Mouse (Mus musculus): ENCODE data around the gene Slco1a6.
"Not testable (repeated sequence)": the region's sequence is repeated elsewhere in the genome, so short reads cannot be mapped to it uniquely, and the experiment has no call there.

The Slco1a6 gene

DNA sequence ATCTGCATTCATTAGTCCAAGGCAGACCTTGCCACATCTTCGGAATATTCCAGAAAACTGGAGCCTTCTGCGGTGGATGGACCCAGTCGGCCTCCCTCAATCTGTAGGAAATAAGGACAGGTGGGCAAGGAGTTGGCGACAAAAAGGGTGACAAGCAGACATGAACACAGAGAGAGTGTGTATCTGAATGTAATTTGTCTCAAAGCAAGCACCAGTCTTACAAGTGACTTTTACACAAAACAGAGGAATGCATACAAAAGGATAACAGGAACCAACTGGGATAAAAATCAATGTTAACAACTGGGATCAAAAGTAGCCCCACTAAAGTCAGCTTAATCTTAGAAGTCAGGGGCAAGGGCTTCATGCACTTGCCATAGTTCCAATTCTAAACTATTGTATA, at the start of gene Slco1a6:
Gene Slco1a6 (minus strand): TSS at position 101 of the 400 bp plus-strand sequence.
- DNase-seq (ENCODE audit: low read depth, low spot score), result no peak

- not testable (repeated sequence) for DNase-seq (ENCODE audit: low read depth, low spot score)
These were observed 42.5 kb upstream of the Slco1a6 start for GRCm38 (mm10) chr6:142250738-142251307.

DNA sequence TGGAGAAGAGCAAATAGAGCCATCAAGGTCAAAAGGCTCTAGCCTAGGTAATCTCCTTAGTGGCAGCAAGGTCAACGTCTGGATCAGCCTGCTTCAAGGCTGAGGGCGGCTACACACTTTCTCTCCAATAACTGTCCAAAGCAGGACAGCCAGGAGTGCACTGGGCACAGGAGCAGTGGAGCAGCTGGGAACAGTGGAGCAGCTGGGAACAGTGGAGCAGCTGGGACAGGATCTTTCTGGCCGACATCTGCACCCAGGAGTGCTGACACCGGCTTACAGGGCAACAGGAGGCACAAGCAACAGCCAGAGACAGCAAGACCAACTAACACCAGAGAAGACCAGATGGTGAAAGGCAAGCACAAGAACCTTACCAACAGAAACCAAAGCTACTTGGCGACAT, 36.7 kb upstream of the Slco1a6 start:
- DNase-seq (ENCODE audit: low read depth, low spot score), result no peak

GRCm38 (mm10) chr6:142239468-142239867, 31.1 kb upstream of the Slco1a6 start:
- no peak for DNase-seq (ENCODE audit: low read depth, low spot score)

- no peak for DNase-seq (ENCODE audit: low read depth, low spot score)
These were observed 11.8 kb upstream of the Slco1a6 start for GRCm38 (mm10) chr6:142220138-142220537.

DNA sequence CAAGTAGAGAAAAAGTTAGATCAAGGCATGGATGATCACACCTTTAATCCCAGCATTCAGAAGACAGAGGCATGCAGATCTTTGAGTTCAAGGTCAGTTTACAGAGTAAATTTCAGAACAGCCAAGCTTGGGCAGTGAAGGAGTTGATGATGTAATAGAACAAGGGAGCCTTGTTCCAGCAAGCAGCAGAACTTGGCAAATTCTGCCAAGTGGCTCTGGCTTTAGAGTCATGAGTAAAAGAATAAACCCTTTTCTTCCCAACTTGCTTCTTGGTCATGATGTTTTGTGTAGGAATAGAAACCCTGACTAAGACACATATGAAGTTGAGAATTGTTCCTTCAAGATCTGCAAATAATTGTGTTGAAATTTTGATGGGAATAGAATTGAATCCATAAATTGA, 3.5 kb upstream of the Slco1a6 start:
- DNase-seq (ENCODE audit: low read depth, low spot score), result no peak

DNA sequence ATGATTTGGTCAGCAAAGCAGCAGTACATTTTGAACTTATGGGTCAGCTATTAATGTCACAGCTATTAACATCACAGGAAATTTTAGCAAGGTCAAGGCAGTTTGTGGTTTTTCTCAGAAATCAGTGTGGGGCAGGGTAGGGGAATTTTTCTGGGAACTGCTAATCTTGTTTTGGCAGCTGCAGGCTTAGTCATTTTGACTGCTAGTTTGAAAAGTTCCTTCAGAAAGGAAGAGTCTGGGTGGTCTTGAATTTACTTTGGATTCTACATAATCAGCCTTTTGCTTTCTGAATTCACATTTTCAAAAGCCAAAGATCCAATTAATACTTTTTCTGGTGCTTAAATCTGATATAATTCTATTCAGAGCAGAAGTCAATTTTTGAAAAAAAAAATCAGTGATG, 1.4 kb upstream of the Slco1a6 start:
- no peak for DNase-seq (ENCODE audit: low read depth, low spot score)

- no peak for DNase-seq (ENCODE audit: low read depth, low spot score)
These were observed 7.8 kb downstream of the Slco1a6 start for GRCm38 (mm10) chr6:142200524-142200923.

DNA sequence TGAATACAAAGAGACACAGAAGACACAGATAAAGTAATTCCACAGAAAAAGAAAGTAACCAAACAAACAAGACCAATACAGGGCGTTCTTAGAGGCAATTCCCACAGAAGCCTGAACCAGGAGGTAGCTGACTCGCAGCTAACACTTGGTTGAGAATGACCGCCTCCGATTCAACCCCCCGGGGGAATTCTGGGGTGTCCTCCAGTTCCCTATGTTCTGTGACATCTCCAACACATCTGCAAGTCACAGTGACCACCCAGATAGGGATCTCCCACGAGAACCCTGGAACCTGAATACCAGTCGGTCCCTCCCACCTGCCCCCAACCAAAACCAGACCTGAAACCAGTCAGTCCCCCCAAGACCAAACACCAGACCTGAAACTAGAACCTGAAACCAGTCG, 14.1 kb downstream of the Slco1a6 start:
- no peak for DNase-seq (ENCODE audit: low read depth, low spot score)

DNA sequence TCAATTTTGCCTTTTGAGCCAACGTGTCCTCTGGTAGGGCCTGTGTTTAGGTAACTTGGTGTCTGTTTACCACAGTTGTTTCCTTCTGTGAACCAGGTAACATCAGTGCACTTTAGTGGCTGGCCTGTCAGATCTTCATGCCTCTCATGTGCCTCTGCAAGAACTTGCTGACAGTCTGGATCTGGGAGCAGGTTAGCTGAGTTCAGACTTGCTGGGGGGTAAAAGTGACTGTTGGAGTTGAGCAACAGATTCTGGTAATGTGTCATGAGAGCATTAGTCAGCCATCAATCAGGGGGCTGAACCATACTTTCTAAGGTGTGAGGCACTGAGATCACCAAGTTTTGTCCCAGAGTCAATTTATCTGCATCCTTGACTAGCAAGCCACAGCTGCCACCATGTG, 16.4 kb downstream of the Slco1a6 start:
- DNase-seq (ENCODE audit: low read depth, low spot score), result no peak

DNA sequence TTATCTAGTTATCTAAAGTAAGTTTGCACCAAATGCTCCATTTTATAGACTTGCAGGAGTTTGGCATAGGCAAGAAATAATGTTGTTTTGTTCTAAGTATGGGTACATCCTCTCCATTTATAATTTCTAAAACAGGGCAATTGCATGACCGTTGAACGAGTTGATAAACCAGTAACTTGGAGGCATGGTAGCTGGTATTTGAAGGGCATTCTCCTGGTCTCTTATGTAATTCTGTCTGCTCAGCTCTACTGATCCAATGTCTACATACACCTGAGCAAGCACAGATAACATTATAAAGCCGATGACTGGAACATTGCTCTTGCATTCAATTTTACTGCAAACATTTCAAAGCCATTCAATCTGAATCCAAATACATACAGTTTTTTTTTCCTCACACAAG, 20.9 kb downstream of the Slco1a6 start:
- no peak for DNase-seq (ENCODE audit: low read depth, low spot score)

GRCm38 (mm10) chr6:142185868-142186415, 22.4 kb downstream of the Slco1a6 start:
- DNase-seq (ENCODE audit: low read depth, low spot score), result no peak

DNA sequence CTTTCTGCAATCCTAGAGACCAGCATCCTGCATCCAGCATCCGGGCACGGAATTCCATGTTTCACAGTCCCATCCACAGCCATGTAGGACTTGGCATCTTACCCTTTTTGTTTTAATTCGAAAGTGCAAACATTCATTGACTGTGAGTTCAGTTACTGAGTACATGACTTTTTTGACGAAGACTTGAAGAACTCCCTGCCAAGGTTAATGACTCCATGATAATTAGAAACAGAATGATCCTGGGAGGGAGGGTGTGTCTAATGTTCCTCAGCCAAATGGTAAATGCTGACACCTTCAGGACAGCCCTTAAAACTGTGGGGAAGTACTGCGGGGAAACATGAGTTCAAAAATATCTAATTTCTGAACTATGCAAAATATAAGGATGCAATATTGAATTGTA, 44.9 kb downstream of the Slco1a6 start:
- DNase-seq (ENCODE audit: low read depth, low spot score), result no peak

DNA sequence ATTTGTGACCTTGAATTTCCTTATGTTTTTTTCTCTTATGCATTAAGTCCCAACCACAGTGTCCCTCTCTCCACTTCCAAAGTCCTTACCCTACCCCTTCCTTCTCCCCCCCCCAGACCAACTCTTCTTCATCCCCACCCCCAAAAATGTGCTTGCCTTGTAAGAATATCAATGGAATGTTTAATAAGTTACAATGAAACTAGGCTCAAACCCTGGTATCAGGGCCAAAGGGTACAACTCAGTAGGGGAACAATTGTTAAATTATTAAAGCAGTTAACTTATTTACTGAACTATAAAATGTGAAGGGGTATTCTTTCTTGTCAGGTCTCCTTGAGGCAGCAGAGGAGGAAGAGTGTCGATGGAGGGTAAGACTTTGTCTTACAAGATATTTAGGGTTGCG, 47.1 kb downstream of the Slco1a6 start:
- DNase-seq (ENCODE audit: low read depth, low spot score), result no peak

- DNase-seq (ENCODE audit: low read depth, low spot score), result not testable (repeated sequence)
These were observed 54.2 kb downstream of the Slco1a6 start for GRCm38 (mm10) chr6:142154081-142154480.

DNA sequence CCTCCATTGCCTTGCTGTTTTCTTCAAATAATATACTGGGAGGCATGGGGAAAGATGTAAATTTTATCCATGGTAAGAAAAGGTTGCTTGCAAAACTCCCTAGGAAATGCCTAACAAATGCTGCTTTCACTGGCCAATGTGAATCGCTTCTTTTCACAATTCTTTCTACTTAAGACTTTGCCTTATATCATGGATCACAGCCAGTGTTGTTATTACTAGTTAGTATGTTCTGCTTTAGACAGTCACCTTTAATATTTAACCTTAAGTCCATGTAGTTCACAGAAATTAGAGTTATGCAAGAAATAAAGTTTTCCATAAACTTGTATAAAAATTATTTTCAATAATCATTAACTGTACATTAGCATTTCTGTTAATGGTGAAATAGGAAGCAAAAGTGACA, 60.0 kb downstream of the Slco1a6 start:
- no peak for DNase-seq (ENCODE audit: low read depth, low spot score)

DNA sequence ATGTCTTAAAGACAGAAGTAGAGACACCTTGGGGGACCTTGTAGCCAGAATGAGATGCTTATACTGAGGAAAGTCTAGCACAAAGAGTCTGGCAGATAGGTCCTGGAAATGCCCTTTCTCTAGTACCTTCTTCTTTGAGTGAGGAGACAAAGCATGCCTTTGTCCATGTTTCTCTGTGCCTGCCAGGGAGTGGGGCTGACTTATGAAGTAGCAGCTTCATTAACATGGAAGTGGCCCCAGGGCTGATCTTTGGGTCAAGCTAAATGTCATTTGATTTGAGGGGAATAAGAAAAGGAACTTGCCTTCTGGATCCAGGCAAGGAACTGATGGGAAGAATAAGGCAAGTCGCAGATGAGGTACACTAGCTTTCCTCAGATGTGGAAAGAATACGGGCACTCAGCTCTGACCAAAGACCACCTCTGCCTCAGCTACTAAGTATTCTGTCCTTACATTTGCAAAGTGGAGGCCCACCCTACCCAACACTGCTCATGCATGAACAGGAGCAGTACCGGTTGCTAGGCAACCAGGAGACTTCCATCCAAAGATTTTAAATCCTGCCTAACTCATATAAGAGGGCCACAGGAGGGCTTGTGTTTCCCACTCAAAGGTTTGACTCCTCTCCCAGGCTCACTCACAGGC, 96.5 kb downstream of the Slco1a6 start:
- no peak for DNase-seq (ENCODE audit: low read depth, low spot score)

DNA sequence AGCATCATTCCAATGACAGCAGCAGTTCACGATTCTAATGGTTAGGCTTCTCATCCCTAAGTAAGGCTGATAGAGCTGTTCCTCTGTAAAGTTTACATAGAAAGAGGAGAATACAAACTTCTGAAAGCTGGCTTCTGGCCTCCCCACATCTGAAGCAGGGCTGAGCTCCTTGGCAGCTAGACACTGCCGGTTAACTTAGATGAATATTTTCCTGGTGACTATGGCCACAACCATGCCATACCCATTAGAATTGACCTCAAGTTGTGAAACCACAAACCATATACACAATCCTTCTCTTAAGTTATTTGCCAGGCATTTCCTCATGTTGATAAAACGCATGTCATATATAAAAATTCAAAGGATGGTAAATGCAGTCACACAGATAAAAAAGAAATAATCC, 117.2 kb downstream of the Slco1a6 start:
- DNase-seq (ENCODE audit: low read depth, low spot score), result no peak

GRCm38 (mm10) chr6:142058281-142058680, 150.0 kb downstream of the Slco1a6 start:
- not testable (repeated sequence) for DNase-seq (ENCODE audit: low read depth, low spot score)

GRCm38 (mm10) chr6:142047689-142048088, 160.6 kb downstream of the Slco1a6 start:
- no peak for DNase-seq (ENCODE audit: low read depth, low spot score)

- no peak for DNase-seq (ENCODE audit: low read depth, low spot score)
These were observed 162.6 kb downstream of the Slco1a6 start for GRCm38 (mm10) chr6:142045746-142046145.

GRCm38 (mm10) chr6:142041896-142042295, 166.4 kb downstream of the Slco1a6 start:
- no peak for DNase-seq (ENCODE audit: low read depth, low spot score)

All from CD4-positive helper T cell, adult 2 months (primary cell).